Mouse (Mus musculus): ENCODE results near the gene 2310034G01Rik. TPM values are rescaled to one million over a fixed set of nuclear protein-coding genes. Genes with fewer than 3 reads are reported as not detected.

2310034G01Rik gene
- polyA plus RNA-seq, 1 experiment from 2014 or later, result 1.9 TPM

GRCm38 (mm10) chr19:46306268-46306610, 43.9 kb downstream of the 2310034G01Rik start:
- Histone ChIP-seq H3K4me3 (ENCODE audit: low read length) (peak overlapping the region; percentile 81), H3K9me3 (ENCODE audit: control insufficient read depth, low read length) (no peaks in the 10 kb centered on the region), H3K4me2 (ENCODE audit: low read depth, low read length) (peak overlapping the region; percentile 92), H3K9ac (ENCODE audit: low read length) (peak overlapping the region; percentile 73), H3K36me3 (ENCODE audit: control insufficient read depth, insufficient read depth, low read length) (peaks cover 7% of the 10 kb centered on the region; the same call in 1 of the 2 replicates), H3K27me3 (ENCODE audit: control insufficient read depth, insufficient read depth, low read depth, low read length) (no peaks in the 10 kb centered on the region), H3K27ac (ENCODE audit: low read length) (no peak overlapping the region), H3K4me1 (replicated peaks; ENCODE audit: control insufficient read depth, insufficient read depth, low read length) (peaks cover 15% of the 10 kb centered on the region)
- WGBS, result 60% methylated on average over 5 of the region's 5 CpGs
- ATAC-seq (ENCODE audit: low read depth), result no peak

- H3K27ac ChIP-seq (ENCODE audit: low read length), result peak overlapping the region; percentile 96
- peaks cover 2% of the 10 kb centered on the region; the same call in 1 of the 2 replicates for H3K36me3 ChIP-seq (ENCODE audit: control insufficient read depth, insufficient read depth, low read length)
Measured at GRCm38 (mm10) chr19:46305432-46306267, 44.5 kb downstream of the 2310034G01Rik start.

GRCm38 (mm10) chr19:46304908-46305333, 45.2 kb downstream of the 2310034G01Rik start:
- Histone ChIP-seq H3K9me3 (ENCODE audit: control insufficient read depth, low read length) (no peaks in the 10 kb centered on the region), H3K36me3 (ENCODE audit: control insufficient read depth, insufficient read depth, low read length) (no peaks in the 10 kb centered on the region), H3K4me3 (ENCODE audit: low read length) (peak overlapping the region; percentile 81), H3K27me3 (ENCODE audit: control insufficient read depth, insufficient read depth, low read depth, low read length) (no peaks in the 10 kb centered on the region), H3K27ac (ENCODE audit: low read length) (peak overlapping the region; percentile 96), H3K4me1 (replicated peaks; ENCODE audit: control insufficient read depth, insufficient read depth, low read length) (peaks cover 15% of the 10 kb centered on the region), H3K9ac (ENCODE audit: low read length) (peak overlapping the region; percentile 73), H3K4me2 (ENCODE audit: low read depth, low read length) (peak overlapping the region; percentile 92)
- WGBS, result 0% methylated on average over 34 of the region's 34 CpGs
- ATAC-seq (ENCODE audit: low read depth), result peak; percentile 29

More at GRCm38 (mm10) chr19:46305432-46306267, 44.5 kb downstream of the 2310034G01Rik start:
- under 1% methylated on average over 39 of the region's 43 CpGs for WGBS
- peak overlapping the region; percentile 92 for H3K4me2 ChIP-seq (ENCODE audit: low read depth, low read length)
- H3K4me1 ChIP-seq (replicated peaks; ENCODE audit: control insufficient read depth, insufficient read depth, low read length), result peaks cover 15% of the 10 kb centered on the region
- no peaks in the 10 kb centered on the region for H3K27me3 ChIP-seq (ENCODE audit: control insufficient read depth, insufficient read depth, low read depth, low read length)
- ATAC-seq (ENCODE audit: low read depth), result peak; percentile 78
- no peaks in the 10 kb centered on the region for H3K9me3 ChIP-seq (ENCODE audit: control insufficient read depth, low read length)
- peak overlapping the region; percentile 81 for H3K4me3 ChIP-seq (ENCODE audit: low read length)
- peak overlapping the region; percentile 73 for H3K9ac ChIP-seq (ENCODE audit: low read length)

- no peaks in the 10 kb centered on the region for H3K27me3 ChIP-seq (ENCODE audit: control insufficient read depth, insufficient read depth, low read depth, low read length)
- peaks cover 14% of the 10 kb centered on the region for H3K4me1 ChIP-seq (replicated peaks; ENCODE audit: control insufficient read depth, insufficient read depth, low read length)
- peak within 1 kb of the TSS; percentile 92 for H3K4me2 ChIP-seq (ENCODE audit: low read depth, low read length)
- H3K9ac ChIP-seq (ENCODE audit: low read length), result peak within 1 kb of the TSS; percentile 73
- H3K36me3 ChIP-seq (ENCODE audit: control insufficient read depth, insufficient read depth, low read length), result no peaks in the 10 kb centered on the region
- peak within 1 kb of the TSS; percentile 81 for H3K4me3 ChIP-seq (ENCODE audit: low read length)
- 0% methylated on average over 39 of the region's 39 CpGs for WGBS
- H3K9me3 ChIP-seq (ENCODE audit: control insufficient read depth, low read length), result no peaks in the 10 kb centered on the region
- peak within 1 kb of the TSS; percentile 96 for H3K27ac ChIP-seq (ENCODE audit: low read length)
- peak; percentile 93 for ATAC-seq (ENCODE audit: low read depth)
Measured at GRCm38 (mm10) chr19:46304216-46304841, 45.8 kb downstream of the 2310034G01Rik start, which contains the start of gene Nfkb2. TSS of gene Nfkb2 (plus strand) at chr19:46304320.

GRCm38 (mm10) chr19:46303251-46304215, 46.6 kb downstream of the 2310034G01Rik start:
- WGBS, result 50% methylated on average over 18 of the region's 18 CpGs
- no peaks in the 10 kb centered on the region for H3K9me3 ChIP-seq (ENCODE audit: control insufficient read depth, low read length)

GRCm38 (mm10) chr19:46302551-46302950, 47.6 kb downstream of the 2310034G01Rik start:
- Histone ChIP-seq H3K36me3 (ENCODE audit: control insufficient read depth, insufficient read depth, low read length) (no peaks in the 10 kb centered on the region), H3K4me1 (replicated peaks; ENCODE audit: control insufficient read depth, insufficient read depth, low read length) (peaks cover 8% of the 10 kb centered on the region), H3K4me3 (ENCODE audit: low read length) (no peak overlapping the region), H3K9ac (ENCODE audit: low read length) (no peak overlapping the region), H3K27ac (ENCODE audit: low read length) (no peak overlapping the region), H3K27me3 (ENCODE audit: control insufficient read depth, insufficient read depth, low read depth, low read length) (no peaks in the 10 kb centered on the region), H3K9me3 (ENCODE audit: control insufficient read depth, low read length) (no peaks in the 10 kb centered on the region), H3K4me2 (ENCODE audit: low read depth, low read length) (no peak overlapping the region)
- 84% methylated on average over 4 of the region's 4 CpGs for WGBS
- no peak for ATAC-seq (ENCODE audit: low read depth)

More at GRCm38 (mm10) chr19:46303251-46304215, 46.6 kb downstream of the 2310034G01Rik start:
- Histone ChIP-seq H3K4me3 (ENCODE audit: low read length) (peak overlapping the region; percentile 81), H3K4me2 (ENCODE audit: low read depth, low read length) (peak overlapping the region; percentile 92), H3K27me3 (ENCODE audit: control insufficient read depth, insufficient read depth, low read depth, low read length) (no peaks in the 10 kb centered on the region), H3K4me1 (replicated peaks; ENCODE audit: control insufficient read depth, insufficient read depth, low read length) (peaks cover 8% of the 10 kb centered on the region), H3K27ac (ENCODE audit: low read length) (peak overlapping the region; percentile 96), H3K9ac (ENCODE audit: low read length) (peak overlapping the region; percentile 73), H3K36me3 (ENCODE audit: control insufficient read depth, insufficient read depth, low read length) (no peaks in the 10 kb centered on the region)
- no peak for ATAC-seq (ENCODE audit: low read depth)

GRCm38 (mm10) chr19:46300294-46301045, 49.6 kb downstream of the 2310034G01Rik start:
- H3K27me3 ChIP-seq (ENCODE audit: control insufficient read depth, insufficient read depth, low read depth, low read length), result no peaks in the 10 kb centered on the region
- H3K36me3 ChIP-seq (ENCODE audit: control insufficient read depth, insufficient read depth, low read length), result no peaks in the 10 kb centered on the region
- H3K9me3 ChIP-seq (ENCODE audit: control insufficient read depth, low read length), result no peaks in the 10 kb centered on the region
- no peak overlapping the region for H3K4me2 ChIP-seq (ENCODE audit: low read depth, low read length)
- H3K27ac ChIP-seq (ENCODE audit: low read length), result no peak overlapping the region
- no peak for ATAC-seq (ENCODE audit: low read depth)
- no peak overlapping the region for H3K9ac ChIP-seq (ENCODE audit: low read length)
- H3K4me3 ChIP-seq (ENCODE audit: low read length), result no peak overlapping the region
- H3K4me1 ChIP-seq (replicated peaks; ENCODE audit: control insufficient read depth, insufficient read depth, low read length), result peaks cover 6% of the 10 kb centered on the region
- WGBS, result 39% methylated on average over 8 of the region's 8 CpGs

Measured in lung, embryonic 16.5 days (tissue).